Mouse (Mus musculus): ENCODE measurements around the gene Fam104a.

- TF ChIP-seq CHD1 (IDR thresholded peaks at IDR 0.05; ENCODE audit: low read depth, low read length), result no peak
- TF ChIP-seq TCF12 (IDR thresholded peaks at IDR 0.05; ENCODE audit: low read depth, low read length), result no peak
- TF ChIP-seq E2F4 (IDR thresholded peaks at IDR 0.05; ENCODE audit: insufficient replicate concordance, low read depth, low read length), result no peak
These were observed 35.1 kb downstream of the Fam104a start, which contains the start of gene Cog1 for GRCm38 (mm10) chr11:113648690-113649352.
